Mouse (Mus musculus) liver, postnatal 0 days (tissue): ENCODE measurements around the gene Celf2. TPM values are rescaled to one million over a fixed set of nuclear protein-coding genes. Genes with fewer than 3 reads are reported as not detected.

Experiments
- ATAC-seq: fragments of 200-750 bp; cut with Nextera tagmentation; 2 replicates; pipeline ENCODE4 v1.8.0; 2017; ENCODE audit warnings: mild to moderate bottlenecking, moderate library complexity
- DNase-seq: peaks from one replicate; pipeline ENCODE4 v3.0.0-alpha.2; 2016
- H3K27ac ChIP-seq: fragments of 300-500 bp; sonication (generic); 2 replicates; pipeline ENCODE4 v1.5.1; 2014; ENCODE audit warnings: antibody characterized with exemption, moderate library complexity, mild to moderate bottlenecking, low read depth
- H3K27me3 ChIP-seq: fragments of 300-500 bp; sonication (generic); 2 replicates; pipeline ENCODE4 v1.6.1; 2014; ENCODE audit warnings: low read length, control low read depth, mixed read lengths; ENCODE audit not compliant: insufficient read depth
- H3K36me3 ChIP-seq: fragments of 300-500 bp; sonication (generic); replicated peaks from 2 replicates; pipeline ENCODE4 v1.6.1; 2014; ENCODE audit warnings: mild to moderate bottlenecking, control low read depth, low read length, moderate library complexity, mixed read lengths; ENCODE audit not compliant: insufficient read depth
- H3K4me1 ChIP-seq: fragments of 300-500 bp; sonication (generic); 2 replicates; pipeline ENCODE4 v1.6.1; 2014; ENCODE audit warnings: antibody characterized with exemption, mild to moderate bottlenecking, control low read depth; ENCODE audit not compliant: insufficient read depth
- H3K4me2 ChIP-seq: fragments of 300-500 bp; sonication (generic); 2 replicates; pipeline ENCODE4 v1.6.1; 2014; ENCODE audit warnings: low read depth, mild to moderate bottlenecking, low read length, moderate library complexity, mixed read lengths
- H3K4me3 ChIP-seq: fragments of 300-500 bp; sonication (generic); 2 replicates; pipeline ENCODE4 v1.5.1; 2014; ENCODE audit warnings: low read depth, low read length
- H3K9ac ChIP-seq: fragments of 300-500 bp; sonication (generic); replicated peaks from 2 replicates; pipeline ENCODE4 v1.6.1; 2014; ENCODE audit warnings: mild to moderate bottlenecking, moderate library complexity
- H3K9me3 ChIP-seq: fragments of 300-500 bp; sonication (generic); 2 replicates; pipeline ENCODE4 v1.6.1; 2016; ENCODE audit warnings: mild to moderate bottlenecking, control low read depth, low read length, mixed read lengths
- CTCF ChIP-seq: sonication (generic); IDR thresholded peaks from 2 replicates; pipeline ENCODE4 v1.5.1; 2016; ENCODE audit warnings: antibody characterized with exemption, low read depth
- EP300 ChIP-seq: IDR thresholded peaks from 2 replicates; pipeline ENCODE4 v1.6.1; 2016; ENCODE audit warnings: antibody characterized with exemption, low read depth, mild to moderate bottlenecking
- WGBS: fragments of 180-500 bp; shearing (Covaris S2); extraction: QIAGEN DNeasy Blood & Tissue Kit; methylation state at CpG from one replicate; pipeline ENCODE4 v1.1.7; 2014; ENCODE audit not compliant: insufficient replicate concordance; 5-methylcytosine and 5-hydroxymethylcytosine counted together
- polyA plus RNA-seq: library from polyadenylated mRNA; unstranded; fragments of >200 nt; fragmentation: Nextera tagmentation; extraction: Ambion mirVana; gene quantifications from 2 replicates; pipeline ENCODE4 v1.2.1, GENCODE M21; 2015

The Celf2 gene
- polyA plus RNA-seq, 1 experiment from 2014 or later = 13.5 TPM

DNA sequence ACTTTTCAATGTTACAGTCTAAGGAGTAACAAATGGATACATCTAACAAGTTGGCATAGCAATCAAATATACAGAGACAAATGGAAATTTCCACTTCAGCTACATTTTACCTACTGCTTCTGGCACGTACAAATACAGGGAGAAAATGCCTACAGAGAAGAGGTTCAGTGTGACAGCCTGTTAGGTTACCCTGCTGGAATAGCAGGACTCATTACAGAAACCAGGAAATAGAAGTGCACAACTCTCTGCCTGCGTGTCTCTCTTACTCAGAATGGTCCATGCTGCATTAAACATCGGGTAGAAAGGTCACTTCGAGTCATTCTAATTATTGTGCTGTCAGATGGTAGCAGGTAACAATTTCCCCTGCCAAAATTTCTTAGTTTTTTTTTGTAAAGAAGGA is 141.6 kb downstream of the Celf2 start:
- Histone ChIP-seq H3K4me3 (no peak overlapping the region), H3K36me3 (no peaks in the 10 kb centered on the region), H3K4me1 (no peaks in the 10 kb centered on the region), H3K4me2 (no peak overlapping the region), H3K27me3 (no peaks in the 10 kb centered on the region), H3K9me3 (no peaks in the 10 kb centered on the region), H3K9ac (no peak overlapping the region), H3K27ac (no peak overlapping the region)
- WGBS = 72% methylated on average over 4 of the region's 4 CpGs
- no peak for ATAC-seq
- TF ChIP-seq EP300 (no peak), CTCF (no peak)
- no peak for DNase-seq

DNA sequence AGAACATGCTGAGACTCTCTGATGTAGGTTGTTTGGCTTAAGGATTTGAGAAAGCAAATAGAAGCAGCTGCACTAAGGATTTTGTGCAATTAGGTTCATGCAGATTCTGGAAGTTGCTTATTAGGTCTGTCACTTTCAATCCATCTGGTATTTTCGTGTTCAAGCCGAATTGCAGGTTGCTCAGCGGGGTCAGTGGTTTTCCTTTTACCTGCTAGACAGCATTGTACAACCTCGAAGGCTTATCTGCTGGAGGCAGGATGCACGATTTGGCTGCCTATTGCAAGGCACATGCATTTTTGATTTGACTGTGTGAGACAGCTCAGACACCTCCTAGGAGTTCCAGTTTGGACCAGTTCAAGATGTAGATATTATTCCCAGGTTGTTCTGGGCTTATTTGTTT is 149.8 kb downstream of the Celf2 start:
- no peak for ATAC-seq
- H3K27me3 ChIP-seq = no peaks in the 10 kb centered on the region

DNA sequence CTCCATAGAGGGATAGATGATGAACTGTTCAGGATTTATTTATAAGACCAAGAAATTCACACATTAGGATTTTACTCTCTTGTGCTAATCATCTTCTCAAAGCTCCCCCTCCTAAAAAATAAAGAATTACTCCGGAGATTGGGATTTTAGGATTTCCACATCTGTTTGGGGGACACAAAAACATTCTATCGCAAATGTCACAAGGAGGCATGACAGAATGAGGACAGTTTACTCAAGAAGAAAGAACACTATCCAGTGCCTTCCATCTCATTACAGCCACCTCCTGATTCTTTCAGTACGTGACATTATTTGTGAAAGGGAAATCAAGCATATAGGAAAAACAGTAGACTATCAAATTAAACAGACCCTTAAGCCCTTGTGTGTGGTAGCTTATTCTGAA is 150.5 kb downstream of the Celf2 start:
- Histone ChIP-seq H3K4me1 (no peaks in the 10 kb centered on the region), H3K4me3 (no peak overlapping the region), H3K27ac (no peak overlapping the region), H3K36me3 (no peaks in the 10 kb centered on the region), H3K4me2 (no peak overlapping the region), H3K9me3 (no peaks in the 10 kb centered on the region), H3K9ac (no peak overlapping the region), H3K27me3 (no peaks in the 10 kb centered on the region)
- no peak for DNase-seq
- TF ChIP-seq EP300 = no peak
- TF ChIP-seq CTCF = no peak
- 81% methylated on average over 3 of the region's 3 CpGs for WGBS
- ATAC-seq = no peak

More for the DNA sequence above, 149.8 kb downstream of the Celf2 start:
- Histone ChIP-seq H3K9ac (no peak overlapping the region), H3K27ac (no peak overlapping the region), H3K4me1 (no peaks in the 10 kb centered on the region), H3K4me2 (no peak overlapping the region), H3K9me3 (no peaks in the 10 kb centered on the region), H3K4me3 (no peak overlapping the region), H3K36me3 (no peaks in the 10 kb centered on the region)
- WGBS = 65% methylated on average over 5 of the region's 5 CpGs
- no peak for DNase-seq
- TF ChIP-seq EP300 (no peak), CTCF (no peak)

DNA sequence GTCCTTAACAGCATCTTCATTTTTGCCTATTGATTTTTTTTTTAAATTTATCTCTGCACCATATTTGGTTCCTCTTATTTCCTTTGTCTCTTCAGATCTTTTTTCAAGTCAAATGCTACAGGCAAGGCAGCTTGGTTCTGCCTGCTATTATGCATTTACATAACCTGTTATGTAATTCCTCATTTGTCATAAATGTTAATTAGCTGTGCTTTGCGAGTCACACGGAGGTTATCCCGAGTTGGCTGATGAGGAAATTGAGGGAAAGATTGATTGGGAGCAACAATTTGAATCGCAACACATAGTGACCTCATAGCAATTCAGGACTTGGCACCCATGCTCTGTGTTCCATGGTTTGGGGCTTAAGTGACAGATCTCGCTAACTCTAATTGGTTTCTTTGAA is 158.1 kb downstream of the Celf2 start:
- Histone ChIP-seq H3K27ac (no peak overlapping the region), H3K36me3 (no peaks in the 10 kb centered on the region), H3K9ac (no peak overlapping the region), H3K9me3 (no peaks in the 10 kb centered on the region), H3K4me3 (no peak overlapping the region), H3K4me1 (no peaks in the 10 kb centered on the region), H3K4me2 (no peak overlapping the region), H3K27me3 (no peaks in the 10 kb centered on the region)
- no peak for ATAC-seq
- WGBS = 77% methylated on average over 5 of the region's 5 CpGs
- TF ChIP-seq CTCF = no peak
- DNase-seq = no peak

DNA sequence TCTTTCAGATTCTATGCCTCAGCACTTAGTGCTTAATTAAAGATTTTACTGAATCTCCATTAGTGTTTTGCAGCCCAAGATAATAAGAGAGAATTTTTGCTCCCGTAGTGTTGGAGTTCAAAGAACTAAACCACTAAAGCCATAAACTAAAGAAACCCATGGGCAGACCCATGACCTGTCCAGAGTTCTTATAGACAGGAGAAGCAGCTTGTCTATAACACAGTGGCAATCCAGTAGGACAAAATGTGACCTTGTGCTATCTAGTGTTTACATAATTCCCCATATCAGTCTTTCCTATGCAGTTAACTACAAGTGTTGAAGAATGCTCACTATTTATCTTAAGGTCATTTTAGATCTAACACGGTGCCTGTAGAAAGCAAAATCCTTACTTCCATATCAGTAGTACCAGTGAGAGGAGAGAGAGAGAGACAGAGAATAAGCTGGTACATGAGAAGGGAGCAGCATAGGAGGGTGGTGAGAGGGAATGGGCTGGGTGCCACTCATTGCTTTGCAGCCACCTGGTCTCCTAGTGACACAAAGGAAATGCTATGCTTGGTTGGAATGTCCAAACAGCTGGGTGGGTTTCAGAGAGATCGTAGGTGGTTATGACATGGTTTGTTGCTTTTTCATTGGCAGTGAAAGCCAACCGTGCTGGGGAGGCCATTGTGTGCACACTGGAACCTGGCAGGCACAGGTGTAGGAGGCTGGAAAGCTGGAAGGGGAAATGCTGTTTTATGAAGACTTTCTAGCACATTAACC is 162.5 kb downstream of the Celf2 start:
- DNase-seq (no peak), ATAC-seq (no peak)
- WGBS = 56% methylated on average over 4 of the region's 4 CpGs
- Histone ChIP-seq H3K4me3 (no peak overlapping the region), H3K27me3 (no peaks in the 10 kb centered on the region), H3K27ac (no peak overlapping the region), H3K4me2 (no peak overlapping the region), H3K4me1 (no peaks in the 10 kb centered on the region), H3K9me3 (no peaks in the 10 kb centered on the region), H3K36me3 (no peaks in the 10 kb centered on the region), H3K9ac (no peak overlapping the region)
- TF ChIP-seq EP300 = no peak
- no peak for TF ChIP-seq CTCF

DNA sequence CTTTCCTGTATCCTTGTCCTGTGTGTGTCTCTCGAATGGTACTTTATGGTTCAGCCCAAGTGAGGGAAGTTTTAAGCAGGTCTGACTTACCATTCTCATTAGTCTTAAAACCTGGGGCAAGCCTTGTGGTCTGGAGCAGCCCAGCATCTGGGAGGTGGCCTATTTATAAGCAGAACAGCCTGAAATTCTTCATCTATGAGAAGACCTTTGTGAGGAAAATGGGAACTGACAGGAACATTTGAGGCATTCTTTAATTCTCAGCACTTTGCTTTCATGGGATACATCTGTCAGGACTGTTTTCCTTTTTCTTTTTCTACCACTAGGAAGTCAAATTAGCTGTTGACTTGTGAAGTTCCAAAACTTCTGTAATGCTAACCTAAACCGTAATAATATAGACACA is 164.4 kb downstream of the Celf2 start:
- no peak overlapping the region for H3K27ac ChIP-seq
- 62% methylated on average over 2 of the region's 2 CpGs for WGBS
- TF ChIP-seq EP300 = no peak
- no peak for TF ChIP-seq CTCF
- H3K4me2 ChIP-seq = no peak overlapping the region
- no peak overlapping the region for H3K9ac ChIP-seq
- no peaks in the 10 kb centered on the region for H3K27me3 ChIP-seq
- H3K9me3 ChIP-seq = no peaks in the 10 kb centered on the region
- H3K4me3 ChIP-seq = no peak overlapping the region
- DNase-seq (no peak), ATAC-seq (no peak)
- H3K4me1 ChIP-seq = no peaks in the 10 kb centered on the region
- H3K36me3 ChIP-seq = no peaks in the 10 kb centered on the region
